Mouse (Mus musculus): ENCODE results near the gene Slc25a20. TPM values are rescaled to one million over a fixed set of nuclear protein-coding genes. Genes with fewer than 3 reads are reported as not detected.

Slc25a20 gene
- polyA plus RNA-seq, 2 experiments, result 8.6 to 14.0 TPM

GRCm38 (mm10) chr9:108708833-108709232 is 46.9 kb downstream of the Slc25a20 start:
- WGBS (ENCODE audit: insufficient replicate concordance), result 78% methylated on average over 8 of the region's 8 CpGs
- ATAC-seq (ENCODE audit: insufficient read depth) (no peak), DNase-seq (ENCODE audit: low read depth in 3 of 3, low spot score in 3 of 3) (no peak)

GRCm38 (mm10) chr9:108710767-108711166 is 48.9 kb downstream of the Slc25a20 start:
- ATAC-seq (ENCODE audit: insufficient read depth) (no peak), DNase-seq (ENCODE audit: low read depth in 3 of 3, low spot score in 3 of 3) (no peak)
- 77% methylated on average over 7 of the region's 7 CpGs for WGBS (ENCODE audit: insufficient replicate concordance)
- no peak overlapping the region for H3K4me2 ChIP-seq (ENCODE audit: low read depth)
- H3K9ac ChIP-seq (replicated peaks), result no peak overlapping the region
- no peak overlapping the region for H3K4me3 ChIP-seq (ENCODE audit: insufficient read depth in 1 of 2, low read depth in 2 of 2, low read length in 2 of 2)
- no peaks in the 10 kb centered on the region for H3K4me1 ChIP-seq (replicated peaks; ENCODE audit: control insufficient read depth in 2 of 2, insufficient read depth in 2 of 2, low read length in 1 of 2)
- no peak overlapping the region for H3K27ac ChIP-seq
- no peaks in the 10 kb centered on the region for H3K36me3 ChIP-seq (replicated peaks; ENCODE audit: control insufficient read depth, insufficient read depth, low read depth)
- H3K27me3 ChIP-seq (ENCODE audit: control insufficient read depth, insufficient read depth, low read length), result no peaks in the 10 kb centered on the region
- TF ChIP-seq EP300 (IDR thresholded peaks at IDR 0.05; ENCODE audit: low read depth) (no peak), CTCF (IDR thresholded peaks at IDR 0.05; ENCODE audit: low read depth) (no peak)
- H3K9me3 ChIP-seq (ENCODE audit: control insufficient read depth, low read length), result no peaks in the 10 kb centered on the region

More at GRCm38 (mm10) chr9:108708833-108709232, 46.9 kb downstream of the Slc25a20 start:
- no peak overlapping the region for H3K4me2 ChIP-seq (ENCODE audit: low read depth)
- H3K27ac ChIP-seq, result no peak overlapping the region
- TF ChIP-seq EP300 (IDR thresholded peaks at IDR 0.05; ENCODE audit: low read depth) (no peak), CTCF (IDR thresholded peaks at IDR 0.05; ENCODE audit: low read depth) (no peak)
- no peaks in the 10 kb centered on the region for H3K9me3 ChIP-seq (ENCODE audit: control insufficient read depth, low read length)
- H3K9ac ChIP-seq (replicated peaks), result no peak overlapping the region
- no peaks in the 10 kb centered on the region for H3K4me1 ChIP-seq (replicated peaks; ENCODE audit: control insufficient read depth in 2 of 2, insufficient read depth in 2 of 2, low read length in 1 of 2)
- no peaks in the 10 kb centered on the region for H3K27me3 ChIP-seq (ENCODE audit: control insufficient read depth, insufficient read depth, low read length)
- no peak overlapping the region for H3K4me3 ChIP-seq (ENCODE audit: insufficient read depth in 1 of 2, low read depth in 2 of 2, low read length in 2 of 2)
- no peaks in the 10 kb centered on the region for H3K36me3 ChIP-seq (replicated peaks; ENCODE audit: control insufficient read depth, insufficient read depth, low read depth)

DNA sequence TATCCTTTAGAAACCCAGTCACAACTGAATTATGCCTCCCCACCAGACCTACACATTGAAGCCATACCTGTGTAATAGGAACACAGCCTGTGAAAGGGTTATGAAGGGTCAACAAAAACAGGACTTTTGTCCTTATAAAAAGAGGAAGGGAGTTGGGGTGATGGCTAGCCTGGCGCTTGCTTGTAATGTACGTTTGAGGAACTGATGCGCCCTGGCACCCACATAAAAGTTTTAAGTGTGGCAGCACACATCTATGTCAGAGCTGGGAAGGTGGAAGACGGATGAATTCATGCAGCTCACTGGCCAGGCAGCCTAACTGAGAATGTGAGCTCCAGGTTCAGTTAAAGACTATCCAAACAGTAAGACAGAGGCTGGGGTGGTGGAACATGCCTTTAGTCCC is 54.3 kb downstream of the Slc25a20 start:
- 58% methylated on average over 4 of the region's 4 CpGs for WGBS (ENCODE audit: insufficient replicate concordance)
- H3K4me2 ChIP-seq (ENCODE audit: low read depth), result no peak overlapping the region
- no peak overlapping the region for H3K4me3 ChIP-seq (ENCODE audit: insufficient read depth in 1 of 2, low read depth in 2 of 2, low read length in 2 of 2)
- TF ChIP-seq CTCF (IDR thresholded peaks at IDR 0.05; ENCODE audit: low read depth) (no peak), EP300 (IDR thresholded peaks at IDR 0.05; ENCODE audit: low read depth) (no peak)
- ATAC-seq (ENCODE audit: insufficient read depth) (no peak), DNase-seq (ENCODE audit: low read depth in 3 of 3, low spot score in 3 of 3) (no peak)
- no peaks in the 10 kb centered on the region for H3K27me3 ChIP-seq (ENCODE audit: control insufficient read depth, insufficient read depth, low read length)
- no peaks in the 10 kb centered on the region for H3K4me1 ChIP-seq (replicated peaks; ENCODE audit: control insufficient read depth in 2 of 2, insufficient read depth in 2 of 2, low read length in 1 of 2)
- no peaks in the 10 kb centered on the region for H3K36me3 ChIP-seq (replicated peaks; ENCODE audit: control insufficient read depth, insufficient read depth, low read depth)
- H3K27ac ChIP-seq, result no peak overlapping the region
- H3K9ac ChIP-seq (replicated peaks), result no peak overlapping the region
- H3K9me3 ChIP-seq (ENCODE audit: control insufficient read depth, low read length), result no peaks in the 10 kb centered on the region

DNA sequence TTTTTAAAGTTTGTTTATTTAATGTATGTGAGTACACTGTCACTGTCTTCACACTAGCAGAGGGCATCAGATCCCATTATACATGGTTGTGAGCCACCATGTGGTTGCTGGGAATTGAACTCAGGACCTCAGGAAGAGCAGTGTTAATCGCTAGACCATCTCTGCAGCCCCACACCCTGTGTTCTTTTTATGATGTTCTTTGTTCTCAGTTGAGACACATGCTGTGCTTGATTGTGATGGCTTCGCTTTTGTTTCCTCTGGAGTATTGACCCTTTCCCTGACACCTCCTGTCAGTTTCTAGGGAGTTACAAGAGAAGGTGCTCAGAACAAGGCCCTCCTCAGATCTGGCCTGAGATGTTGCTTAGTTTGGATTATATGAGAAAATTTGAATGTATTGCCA is 61.9 kb downstream of the Slc25a20 start:
- DNase-seq (ENCODE audit: low read depth in 3 of 3, low spot score in 3 of 3), result no peak
- no peak overlapping the region for H3K4me3 ChIP-seq (ENCODE audit: insufficient read depth in 1 of 2, low read depth in 2 of 2, low read length in 2 of 2)
- ATAC-seq (ENCODE audit: insufficient read depth), result no peak
- no peaks in the 10 kb centered on the region for H3K27me3 ChIP-seq (ENCODE audit: control insufficient read depth, insufficient read depth, low read length)
- no peak overlapping the region for H3K9ac ChIP-seq (replicated peaks)
- H3K4me1 ChIP-seq (replicated peaks; ENCODE audit: control insufficient read depth in 2 of 2, insufficient read depth in 2 of 2, low read length in 1 of 2), result no peaks in the 10 kb centered on the region
- no peak overlapping the region for H3K4me2 ChIP-seq (ENCODE audit: low read depth)
- TF ChIP-seq CTCF (IDR thresholded peaks at IDR 0.05; ENCODE audit: low read depth) (no peak), EP300 (IDR thresholded peaks at IDR 0.05; ENCODE audit: low read depth) (no peak)
- WGBS (ENCODE audit: insufficient replicate concordance), result 63% methylated on average over 2 of the region's 2 CpGs
- no peaks in the 10 kb centered on the region for H3K36me3 ChIP-seq (replicated peaks; ENCODE audit: control insufficient read depth, insufficient read depth, low read depth)
- no peaks in the 10 kb centered on the region for H3K9me3 ChIP-seq (ENCODE audit: control insufficient read depth, low read length)
- H3K27ac ChIP-seq, result no peak overlapping the region

GRCm38 (mm10) chr9:108726116-108726515 is 64.2 kb downstream of the Slc25a20 start:
- no peak for ATAC-seq (ENCODE audit: insufficient read depth)
- TF ChIP-seq CTCF (IDR thresholded peaks at IDR 0.05; ENCODE audit: low read depth), result no peak
- TF ChIP-seq EP300 (IDR thresholded peaks at IDR 0.05; ENCODE audit: low read depth), result no peak
- H3K4me3 ChIP-seq (ENCODE audit: insufficient read depth in 1 of 2, low read depth in 2 of 2, low read length in 2 of 2), result no peak overlapping the region
- DNase-seq (ENCODE audit: low read depth in 3 of 3, low spot score in 3 of 3), result no peak
- H3K27me3 ChIP-seq (ENCODE audit: control insufficient read depth, insufficient read depth, low read length), result no peaks in the 10 kb centered on the region
- H3K36me3 ChIP-seq (replicated peaks; ENCODE audit: control insufficient read depth, insufficient read depth, low read depth), result no peaks in the 10 kb centered on the region
- H3K27ac ChIP-seq, result no peak overlapping the region
- H3K4me1 ChIP-seq (replicated peaks; ENCODE audit: control insufficient read depth in 2 of 2, insufficient read depth in 2 of 2, low read length in 1 of 2), result no peaks in the 10 kb centered on the region
- no peak overlapping the region for H3K4me2 ChIP-seq (ENCODE audit: low read depth)
- WGBS (ENCODE audit: insufficient replicate concordance), result 82% methylated on average over 5 of the region's 5 CpGs
- no peak overlapping the region for H3K9ac ChIP-seq (replicated peaks)
- H3K9me3 ChIP-seq (ENCODE audit: control insufficient read depth, low read length), result no peaks in the 10 kb centered on the region
